Mouse (Mus musculus): ENCODE data around the gene A4gnt. TPM values are rescaled to one million over a fixed set of nuclear protein-coding genes. Genes with fewer than 3 reads are reported as not detected.

The A4gnt gene
- polyA plus RNA-seq, 1 experiment from 2014 or later = not detected

GRCm38 (mm10) chr9:99662887-99663286 is 50.6 kb downstream of the A4gnt start:
- Histone ChIP-seq H3K27ac (ENCODE audit: low read depth) (no peak overlapping the region), H3K4me3 (ENCODE audit: low read depth, low read length) (no peak overlapping the region), H3K4me2 (ENCODE audit: low read depth, low read length) (no peak overlapping the region), H3K36me3 (replicated peaks; ENCODE audit: insufficient read depth, low read length) (no peaks in the 10 kb centered on the region), H3K9ac (replicated peaks) (no peak overlapping the region), H3K27me3 (ENCODE audit: insufficient read depth, low read length) (no peaks in the 10 kb centered on the region), H3K9me3 (ENCODE audit: low read length) (no peaks in the 10 kb centered on the region), H3K4me1 (ENCODE audit: insufficient read depth) (no peaks in the 10 kb centered on the region)
- TF ChIP-seq CTCF (IDR thresholded peaks at IDR 0.05; ENCODE audit: low read depth) (no peak), EP300 (IDR thresholded peaks at IDR 0.05; ENCODE audit: low read depth) (no peak)
- 83% methylated on average over 10 of the region's 10 CpGs for WGBS (ENCODE audit: insufficient replicate concordance)
- ATAC-seq (no peak), DNase-seq (no peak)

- H3K4me2 ChIP-seq (ENCODE audit: low read depth, low read length) = no peak overlapping the region
- 67% methylated on average over 8 of the region's 8 CpGs for WGBS (ENCODE audit: insufficient replicate concordance)
- no peak overlapping the region for H3K4me3 ChIP-seq (ENCODE audit: low read depth, low read length)
- no peak overlapping the region for H3K9ac ChIP-seq (replicated peaks)
- H3K4me1 ChIP-seq (ENCODE audit: insufficient read depth) = no peaks in the 10 kb centered on the region
- no peak overlapping the region for H3K27ac ChIP-seq (ENCODE audit: low read depth)
- TF ChIP-seq EP300 (IDR thresholded peaks at IDR 0.05; ENCODE audit: low read depth) (no peak), CTCF (IDR thresholded peaks at IDR 0.05; ENCODE audit: low read depth) (no peak)
- no peak for ATAC-seq
- H3K36me3 ChIP-seq (replicated peaks; ENCODE audit: insufficient read depth, low read length) = no peaks in the 10 kb centered on the region
- no peak for DNase-seq
- H3K27me3 ChIP-seq (ENCODE audit: insufficient read depth, low read length) = no peaks in the 10 kb centered on the region
- H3K9me3 ChIP-seq (ENCODE audit: low read length) = no peaks in the 10 kb centered on the region
Measured at GRCm38 (mm10) chr9:99667596-99667995, 55.3 kb downstream of the A4gnt start.

- 26% methylated on average over 2 of the region's 2 CpGs for WGBS (ENCODE audit: insufficient replicate concordance)
- H3K9me3 ChIP-seq (ENCODE audit: low read length) = no peaks in the 10 kb centered on the region
- no peak overlapping the region for H3K9ac ChIP-seq (replicated peaks)
- ATAC-seq = no peak
- no peak overlapping the region for H3K4me3 ChIP-seq (ENCODE audit: low read depth, low read length)
- peak; percentile 24; the same call in 1 of the 2 replicates for TF ChIP-seq CTCF (IDR thresholded peaks at IDR 0.05; ENCODE audit: low read depth)
- TF ChIP-seq EP300 (IDR thresholded peaks at IDR 0.05; ENCODE audit: low read depth) = no peak
- H3K4me1 ChIP-seq (ENCODE audit: insufficient read depth) = no peaks in the 10 kb centered on the region
- no peaks in the 10 kb centered on the region for H3K36me3 ChIP-seq (replicated peaks; ENCODE audit: insufficient read depth, low read length)
- no peaks in the 10 kb centered on the region for H3K27me3 ChIP-seq (ENCODE audit: insufficient read depth, low read length)
- H3K4me2 ChIP-seq (ENCODE audit: low read depth, low read length) = no peak overlapping the region
- H3K27ac ChIP-seq (ENCODE audit: low read depth) = no peak overlapping the region
- DNase-seq = no peak
Measured at GRCm38 (mm10) chr9:99671603-99672002, 59.3 kb downstream of the A4gnt start.

Other genes starting within 250 kb of the A4gnt start
- 1.0 and 1.5 TPM in 2 replicates for gene Mras, start 175.1 kb upstream of the A4gnt start, polyA plus RNA-seq (2015; fragmentation: Nextera tagmentation; extraction: Ambion mirVana)
- not detected in 2 replicates for gene Nme9, start 161.0 kb upstream of the A4gnt start, polyA plus RNA-seq (2015; fragmentation: Nextera tagmentation; extraction: Ambion mirVana)
- gene Armc8, start 43.6 kb upstream of the A4gnt start, polyA plus RNA-seq (2015; fragmentation: Nextera tagmentation; extraction: Ambion mirVana) = 6.6 and 7.9 TPM in 2 replicates
- gene Dbr1, start 36.7 kb upstream of the A4gnt start, polyA plus RNA-seq (2015; fragmentation: Nextera tagmentation; extraction: Ambion mirVana) = 9.3 and 9.6 TPM in 2 replicates
- 0.50 and 0.73 TPM in 2 replicates for gene Dzip1l, start 17.0 kb downstream of the A4gnt start, polyA plus RNA-seq (2015; fragmentation: Nextera tagmentation; extraction: Ambion mirVana)
- 0.12 TPM in 1 of 2 replicates, not detected in the other for gene Cldn18, start 104.8 kb downstream of the A4gnt start, polyA plus RNA-seq (2015; fragmentation: Nextera tagmentation; extraction: Ambion mirVana)

All from liver, postnatal 0 days (tissue).